In the genomic region with DNA sequence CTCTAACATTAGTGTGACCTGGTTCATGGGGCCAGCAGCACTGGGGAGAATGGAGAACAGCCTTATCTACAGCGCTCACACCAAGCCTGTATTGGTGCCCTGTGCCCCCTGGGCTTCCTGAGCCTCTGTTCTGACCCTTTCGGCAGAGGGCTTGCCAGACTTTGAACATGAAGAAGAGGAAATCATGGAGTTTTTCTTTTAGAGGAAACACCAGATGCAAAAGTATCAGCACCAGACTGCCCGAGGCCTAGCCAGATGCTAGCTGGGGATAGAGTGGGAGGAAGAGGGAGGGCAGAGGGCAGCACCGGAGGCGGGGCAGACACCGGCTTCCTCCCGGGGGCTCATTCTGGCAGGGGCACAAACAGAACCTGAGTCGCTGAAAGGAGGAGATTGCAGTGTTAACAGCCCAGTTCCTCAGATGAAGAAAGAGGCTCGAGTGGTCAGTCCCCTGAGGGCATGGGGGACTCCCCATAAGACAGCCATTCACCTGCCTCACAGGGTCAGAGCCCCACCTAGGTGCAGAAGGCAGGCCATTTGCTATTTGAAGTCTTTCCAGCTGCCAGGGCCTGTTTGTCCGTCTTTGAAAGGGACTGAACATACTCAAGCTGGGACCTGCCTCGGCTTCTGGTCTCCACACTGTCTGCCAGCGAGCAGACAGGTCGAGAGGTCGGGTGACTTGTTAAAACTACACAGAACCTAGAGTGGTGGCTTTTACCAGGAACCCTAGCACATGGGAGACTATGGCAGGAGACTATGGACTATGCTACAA, we compare ENCODE assay signal across 1 mouse cellular context.
TF ChIP-seq lines count a peak whose summit lies in the region.

No protein-coding gene starts in this region.

TF ChIP-seq in CH12.LX, 34 proteins besides CTCF, POLR2A, EP300 and RAD21:
- TF ChIP-seq IRF4 (IDR thresholded peaks at IDR 0.05; ENCODE audit: low read depth, low read length) (peak; percentile 15; the same call in 1 of the 2 replicates), ZKSCAN1 (IDR thresholded peaks at IDR 0.05; ENCODE audit: borderline replicate concordance, low read depth, low read length) (no peak)
